Mouse (Mus musculus) urinary bladder, postnatal 25 days (tissue): ENCODE measurements at regions not wholly inside any gene's neighbourhood (a gene's known extent, or its start where the extent isn't known, plus 50 kb on each side); places are given as distances from the start of the nearest gene placed in this dataset.
"Not testable (repeated sequence)": the region's sequence is repeated elsewhere in the genome, so short reads cannot be mapped to it uniquely, and the experiment has no call there.

Experiments
- DNase-seq: peaks from one replicate; pipeline ENCODE4 v3.0.0; 2022; ENCODE audit warnings: low spot score

GRCm38 (mm10) chr14:59075845-59076745 is 66.6 kb downstream of the 1700129C05Rik start:
- DNase-seq = no peak

GRCm38 (mm10) chr14:59072323-59073039 is 70.2 kb downstream of the 1700129C05Rik start:
- DNase-seq = no peak

GRCm38 (mm10) chr14:59070056-59070455 is 72.6 kb downstream of the 1700129C05Rik start:
- DNase-seq = no peak

- DNase-seq = no peak
Observed at GRCm38 (mm10) chr14:59066456-59067220, 76.1 kb downstream of the 1700129C05Rik start.

- no peak for DNase-seq
Observed at GRCm38 (mm10) chr14:59063221-59063620, 79.5 kb downstream of the 1700129C05Rik start.

- DNase-seq = no peak
Observed at GRCm38 (mm10) chr14:59056832-59057231, 85.9 kb downstream of the 1700129C05Rik start.

- no peak for DNase-seq
Observed at GRCm38 (mm10) chr14:59055283-59055682, 87.4 kb downstream of the 1700129C05Rik start.

- no peak for DNase-seq
Observed at GRCm38 (mm10) chr14:59052421-59052820, 90.3 kb downstream of the 1700129C05Rik start.

GRCm38 (mm10) chr14:59051478-59051879 is 91.2 kb downstream of the 1700129C05Rik start:
- no peak for DNase-seq

GRCm38 (mm10) chr14:59045687-59046086 is 97.0 kb downstream of the 1700129C05Rik start:
- no peak for DNase-seq

- DNase-seq = no peak
Observed at GRCm38 (mm10) chr14:59045235-59045634, 97.5 kb downstream of the 1700129C05Rik start.

- DNase-seq = no peak
Observed at GRCm38 (mm10) chr14:59042152-59042551, 100.5 kb downstream of the 1700129C05Rik start.

- DNase-seq = not testable (repeated sequence)
Observed at GRCm38 (mm10) chr14:59025757-59026156, 116.9 kb downstream of the 1700129C05Rik start.

- DNase-seq = no peak
Observed at GRCm38 (mm10) chr14:59009534-59009933, 133.2 kb downstream of the 1700129C05Rik start.

- DNase-seq = no peak
Observed at GRCm38 (mm10) chr14:58999106-58999778, 143.5 kb downstream of the 1700129C05Rik start.

GRCm38 (mm10) chr14:58994994-58995393 is 147.7 kb downstream of the 1700129C05Rik start:
- no peak for DNase-seq

- no peak for DNase-seq
Observed at GRCm38 (mm10) chr14:58989644-58990217, 153.0 kb downstream of the 1700129C05Rik start.

GRCm38 (mm10) chr14:58987688-58988087 is 155.0 kb downstream of the 1700129C05Rik start:
- no peak for DNase-seq

- no peak for DNase-seq
Observed at GRCm38 (mm10) chr14:58985838-58986237, 156.9 kb downstream of the 1700129C05Rik start.

GRCm38 (mm10) chr14:58976791-58977190 is 165.9 kb downstream of the 1700129C05Rik start:
- no peak for DNase-seq

- no peak for DNase-seq
Observed at GRCm38 (mm10) chr14:58969248-58969647, 173.4 kb downstream of the 1700129C05Rik start.
